Mouse (Mus musculus): ENCODE results near the gene Tlk2. TPM values are rescaled to one million over a fixed set of nuclear protein-coding genes. Genes with fewer than 3 reads are reported as not detected.
"Not testable (repeated sequence)": the region's sequence is repeated elsewhere in the genome, so short reads cannot be mapped to it uniquely, and the experiment has no call there.

Tlk2 gene
- 100 to 1,000 TPM in 24 of 26 experiments, 10 to 100 TPM in 2; 96.5 to 340 (median 136) TPM for total RNA-seq (2018; cell fraction: chromatin; rRNA removed)
- total RNA-seq (2018; cell fraction: cytosol; rRNA removed): 10 to 100 TPM; 28.6 to 65.0 (median 45.4) TPM
- 100 to 1,000 TPM in 3 of 26 experiments, 10 to 100 TPM in 23; 49.9 to 251 (median 81.0) TPM for total RNA-seq (2018; cell fraction: nucleus; rRNA removed)
- polyA plus RNA-seq (2018): 24.2 to 43.0 TPM (median 26.1 TPM) in 3 replicates

DNA sequence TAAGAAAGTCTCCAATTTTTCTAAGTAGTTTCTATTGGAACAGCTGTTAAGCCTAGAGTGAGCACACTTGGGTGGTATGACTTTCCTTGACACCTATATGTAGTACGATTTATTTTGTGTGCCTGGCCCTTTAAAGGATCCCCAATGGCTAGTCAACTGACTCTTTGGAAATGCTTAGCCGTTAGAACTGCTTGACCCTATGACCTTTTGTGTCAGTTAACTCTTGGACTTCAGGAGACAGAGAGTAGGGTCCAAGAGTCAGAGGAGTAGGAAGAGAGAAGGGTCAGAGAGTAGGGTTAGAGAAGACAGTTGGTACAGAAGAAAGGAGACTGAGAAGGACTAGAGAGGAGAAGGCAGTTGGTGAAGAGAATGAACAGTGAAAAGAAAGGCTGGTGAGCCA lies at the start of gene Tlk2:
TSS of gene Tlk2 (plus strand) at position 292 of the 400 bp plus-strand sequence.
- no peak within 1 kb of the TSS for H3K4me3 ChIP-seq (ENCODE audit: inconsistent target)
- H3K27ac ChIP-seq: no peak within 1 kb of the TSS
- no peaks in the 10 kb centered on the region for H3K36me3 ChIP-seq (ENCODE audit: inconsistent target)
- H3K79me2 ChIP-seq (ENCODE audit: inconsistent target): peaks cover 14% of the 10 kb centered on the region
- 60% methylated on average over 1 of the region's 2 CpGs for WGBS (ENCODE audit: missing documents)

GRCm38 (mm10) chr11:105135692-105136091 lies 42.9 kb upstream of the Tlk2 start:
- Histone ChIP-seq H3K79me2 (ENCODE audit: inconsistent target) (no peaks in the 10 kb centered on the region), H3K36me3 (ENCODE audit: inconsistent target) (peaks cover 64% of the 10 kb centered on the region), H3K4me3 (ENCODE audit: inconsistent target) (no peak overlapping the region), H3K27ac (no peak overlapping the region)
- WGBS (ENCODE audit: missing documents): 93% methylated on average over 7 of the region's 7 CpGs

DNA sequence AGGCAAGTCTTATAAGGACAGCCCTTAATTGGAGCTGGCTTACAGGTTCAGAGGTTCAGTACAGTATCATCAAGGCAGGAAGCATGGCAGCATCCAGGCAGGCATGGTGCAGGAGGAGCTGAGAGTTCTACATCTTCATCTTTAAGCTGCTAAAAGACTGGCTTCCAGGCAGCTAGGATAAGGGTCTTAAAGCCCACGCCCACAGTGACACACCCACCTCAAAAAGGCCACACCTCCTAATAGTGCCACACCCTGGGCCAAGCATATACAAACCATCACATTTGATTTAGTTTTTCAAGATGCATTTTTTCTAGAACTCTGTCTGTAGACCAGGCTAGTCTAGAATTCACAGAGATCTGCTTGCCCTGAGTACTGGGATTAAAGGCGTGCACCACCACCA lies 41.4 kb upstream of the Tlk2 start:
- H3K27ac ChIP-seq; H3K79me2 ChIP-seq (ENCODE audit: inconsistent target); H3K4me3 ChIP-seq (ENCODE audit: inconsistent target): not testable (repeated sequence)
- WGBS (ENCODE audit: missing documents): 100% methylated on average over 2 of the region's 2 CpGs
- H3K36me3 ChIP-seq (ENCODE audit: inconsistent target): peaks cover 57% of the 10 kb centered on the region

DNA sequence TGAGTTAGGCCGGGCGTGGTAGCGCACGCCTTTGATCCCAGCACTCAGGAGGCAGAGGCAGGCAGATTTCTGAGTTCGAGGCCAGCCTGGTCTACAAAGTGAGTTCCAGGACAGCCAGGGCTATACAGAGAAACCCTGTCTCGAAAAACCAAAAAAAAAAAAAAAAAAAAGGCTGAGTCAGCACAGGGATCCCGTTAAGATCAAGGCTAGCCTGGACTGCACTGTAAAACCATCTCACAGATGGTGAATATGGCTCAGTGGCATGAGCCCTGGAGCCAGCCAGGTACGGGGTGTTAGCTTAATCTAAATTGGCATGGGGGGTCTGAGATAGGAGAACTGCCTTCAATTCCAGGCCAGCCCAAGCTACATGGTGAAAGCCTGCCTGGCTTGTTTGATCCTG lies 38.1 kb upstream of the Tlk2 start:
- H3K27ac ChIP-seq; H3K79me2 ChIP-seq (ENCODE audit: inconsistent target); H3K4me3 ChIP-seq (ENCODE audit: inconsistent target): not testable (repeated sequence)
- peaks cover 27% of the 10 kb centered on the region for H3K36me3 ChIP-seq (ENCODE audit: inconsistent target)
- WGBS (ENCODE audit: missing documents): 80% methylated on average over 6 of the region's 8 CpGs

DNA sequence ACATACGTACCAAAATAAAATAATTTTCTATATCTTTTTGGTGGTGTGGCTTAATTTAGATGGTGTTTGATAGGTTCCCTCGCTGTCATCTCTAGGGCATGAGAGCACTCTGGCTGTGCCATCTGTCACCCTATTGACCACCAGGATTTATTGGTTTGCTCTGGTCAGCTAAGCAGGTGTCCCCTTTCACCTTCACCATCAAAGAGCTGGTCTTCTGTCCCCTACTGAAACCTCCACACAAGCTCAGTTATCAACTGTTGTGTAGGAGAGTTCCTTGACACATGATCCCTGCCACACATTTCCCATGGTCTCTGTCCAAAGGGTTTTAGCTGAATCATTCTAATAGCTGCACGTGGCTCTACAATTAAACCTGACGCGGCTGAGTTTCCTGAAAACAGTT lies 37.5 kb upstream of the Tlk2 start:
- H3K27ac ChIP-seq: no peak overlapping the region

DNA sequence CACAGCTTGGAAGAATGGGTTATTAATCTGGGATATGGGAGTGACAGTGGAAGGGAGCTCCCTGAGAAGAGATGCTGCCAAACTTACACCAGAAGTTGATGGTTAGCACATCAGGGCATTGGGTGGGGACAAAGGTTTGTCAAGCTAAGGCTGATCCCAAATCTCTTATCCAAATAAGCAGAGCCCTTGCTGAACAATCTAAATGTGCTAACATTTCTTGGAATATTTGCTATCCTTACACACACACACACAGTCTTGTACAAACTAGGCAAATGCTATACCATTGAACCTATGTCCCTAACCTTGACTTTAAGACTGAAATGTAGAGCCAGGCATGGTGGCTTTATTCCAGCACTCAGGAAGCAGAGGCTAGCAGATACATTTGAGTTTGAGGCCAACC lies 35.0 kb upstream of the Tlk2 start:
- Histone ChIP-seq H3K79me2 (ENCODE audit: inconsistent target) (no peaks in the 10 kb centered on the region), H3K27ac (no peak overlapping the region), H3K36me3 (ENCODE audit: inconsistent target) (peaks cover 13% of the 10 kb centered on the region; the same call in 1 of the 2 replicates), H3K4me3 (ENCODE audit: inconsistent target) (no peak overlapping the region)

More for the DNA sequence above, 37.5 kb upstream of the Tlk2 start:
- no peak overlapping the region for H3K4me3 ChIP-seq (ENCODE audit: inconsistent target)
- WGBS (ENCODE audit: missing documents): 82% methylated on average over 5 of the region's 5 CpGs
- H3K79me2 ChIP-seq (ENCODE audit: inconsistent target): no peaks in the 10 kb centered on the region
- H3K36me3 ChIP-seq (ENCODE audit: inconsistent target): peaks cover 21% of the 10 kb centered on the region; the same call in 1 of the 2 replicates

GRCm38 (mm10) chr11:105144084-105144483 lies 34.5 kb upstream of the Tlk2 start:
- Histone ChIP-seq H3K79me2 (ENCODE audit: inconsistent target) (no peaks in the 10 kb centered on the region), H3K4me3 (ENCODE audit: inconsistent target) (no peak overlapping the region), H3K27ac (no peak overlapping the region), H3K36me3 (ENCODE audit: inconsistent target) (peaks cover 13% of the 10 kb centered on the region; the same call in 1 of the 2 replicates)
- 93% methylated on average over 3 of the region's 3 CpGs for WGBS (ENCODE audit: missing documents)

DNA sequence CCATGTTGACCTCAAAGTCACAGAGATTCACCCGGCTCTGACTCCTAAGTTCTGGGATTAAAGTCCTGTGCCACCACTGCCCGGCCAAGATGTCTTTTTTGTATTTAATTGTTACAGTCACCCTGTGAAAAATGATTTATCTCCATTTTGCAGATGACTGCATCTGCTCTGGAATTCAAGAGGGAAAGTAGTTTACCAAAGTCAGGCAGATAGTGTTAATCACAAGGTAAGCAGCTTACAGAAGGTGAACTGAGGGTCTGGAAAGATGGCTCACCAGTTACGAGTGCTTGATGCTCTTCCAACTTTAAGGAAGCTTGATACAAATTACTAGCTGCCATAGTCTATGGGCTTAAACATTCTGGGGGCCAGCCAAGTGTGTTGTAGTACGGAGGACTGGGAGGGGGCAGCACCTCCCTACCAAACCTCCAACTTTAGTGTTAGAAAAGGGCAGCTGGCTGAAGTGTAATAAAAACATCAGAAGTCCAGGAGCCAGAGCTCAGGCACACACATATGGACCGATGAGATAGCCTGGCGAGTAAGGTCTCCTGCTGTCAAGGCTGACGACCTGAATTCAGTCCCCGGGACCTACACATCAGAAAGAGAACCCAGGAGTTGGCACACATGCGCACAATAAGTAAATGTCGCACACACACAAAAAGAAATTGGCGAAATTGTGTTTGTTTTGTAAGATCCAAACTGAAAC lies 33.9 kb upstream of the Tlk2 start:
- WGBS (ENCODE audit: missing documents): 93% methylated on average over 9 of the region's 11 CpGs
- H3K27ac ChIP-seq: no peak overlapping the region

GRCm38 (mm10) chr11:105145211-105145610 lies 33.4 kb upstream of the Tlk2 start:
- no peaks in the 10 kb centered on the region for H3K79me2 ChIP-seq (ENCODE audit: inconsistent target)
- WGBS (ENCODE audit: missing documents): 46% methylated on average over 10 of the region's 10 CpGs
- H3K36me3 ChIP-seq (ENCODE audit: inconsistent target): peaks cover 4% of the 10 kb centered on the region; the same call in 1 of the 2 replicates
- no peak overlapping the region for H3K4me3 ChIP-seq (ENCODE audit: inconsistent target)
- H3K27ac ChIP-seq: no peak overlapping the region

More for the DNA sequence above, 33.9 kb upstream of the Tlk2 start:
- no peaks in the 10 kb centered on the region for H3K79me2 ChIP-seq (ENCODE audit: inconsistent target)
- no peak overlapping the region for H3K4me3 ChIP-seq (ENCODE audit: inconsistent target)
- H3K36me3 ChIP-seq (ENCODE audit: inconsistent target): peaks cover 8% of the 10 kb centered on the region; the same call in 1 of the 2 replicates

GRCm38 (mm10) chr11:105146593-105146992 lies 32.0 kb upstream of the Tlk2 start, which contains the start of gene Gm10842:
Gene Gm10842 (plus strand): TSS chr11:105146893.
- no peaks in the 10 kb centered on the region for H3K36me3 ChIP-seq (ENCODE audit: inconsistent target)
- H3K4me3 ChIP-seq (ENCODE audit: inconsistent target): no peak within 1 kb of the TSS
- H3K27ac ChIP-seq: no peak within 1 kb of the TSS
- 96% methylated on average over 3 of the region's 3 CpGs for WGBS (ENCODE audit: missing documents)
- H3K79me2 ChIP-seq (ENCODE audit: inconsistent target): no peaks in the 10 kb centered on the region

DNA sequence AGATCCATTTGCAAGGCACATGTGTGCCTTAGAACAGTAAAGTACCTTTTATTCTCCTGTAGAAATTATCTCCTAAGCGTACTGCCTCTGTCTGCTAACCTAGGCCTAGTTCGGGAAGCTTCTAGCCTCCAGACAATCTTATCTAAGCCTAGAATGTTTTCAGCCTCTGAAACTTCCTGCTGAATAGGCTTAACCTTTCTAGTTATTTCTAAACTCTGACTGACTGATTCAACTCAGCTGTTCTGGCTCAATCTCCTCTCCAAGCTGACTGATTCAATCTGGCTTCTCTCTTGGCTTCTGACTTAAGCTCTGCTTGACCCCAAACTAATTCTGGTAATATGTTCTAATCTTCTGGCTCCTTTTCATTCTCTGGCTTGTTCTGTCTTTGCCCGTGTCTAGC lies 29.3 kb upstream of the Tlk2 start:
- 97% methylated on average over 3 of the region's 3 CpGs for WGBS (ENCODE audit: missing documents)

GRCm38 (mm10) chr11:105149766-105150165 lies 28.8 kb upstream of the Tlk2 start:
- WGBS (ENCODE audit: missing documents): no CpG with 5 or more reads among the region's 1 CpGs
- H3K79me2 ChIP-seq (ENCODE audit: inconsistent target): no peaks in the 10 kb centered on the region
- H3K27ac ChIP-seq: no peak overlapping the region
- H3K4me3 ChIP-seq (ENCODE audit: inconsistent target): no peak overlapping the region
- no peaks in the 10 kb centered on the region for H3K36me3 ChIP-seq (ENCODE audit: inconsistent target)

More for the DNA sequence above, 29.3 kb upstream of the Tlk2 start:
- Histone ChIP-seq H3K36me3 (ENCODE audit: inconsistent target) (no peaks in the 10 kb centered on the region), H3K27ac (no peak overlapping the region), H3K79me2 (ENCODE audit: inconsistent target) (no peaks in the 10 kb centered on the region), H3K4me3 (ENCODE audit: inconsistent target) (no peak overlapping the region)

GRCm38 (mm10) chr11:105150691-105151090 lies 27.9 kb upstream of the Tlk2 start:
- Histone ChIP-seq H3K36me3 (ENCODE audit: inconsistent target) (no peaks in the 10 kb centered on the region), H3K79me2 (ENCODE audit: inconsistent target) (no peaks in the 10 kb centered on the region), H3K27ac (no peak overlapping the region), H3K4me3 (ENCODE audit: inconsistent target) (no peak overlapping the region)
- WGBS (ENCODE audit: missing documents): 82% methylated on average over 4 of the region's 4 CpGs

DNA sequence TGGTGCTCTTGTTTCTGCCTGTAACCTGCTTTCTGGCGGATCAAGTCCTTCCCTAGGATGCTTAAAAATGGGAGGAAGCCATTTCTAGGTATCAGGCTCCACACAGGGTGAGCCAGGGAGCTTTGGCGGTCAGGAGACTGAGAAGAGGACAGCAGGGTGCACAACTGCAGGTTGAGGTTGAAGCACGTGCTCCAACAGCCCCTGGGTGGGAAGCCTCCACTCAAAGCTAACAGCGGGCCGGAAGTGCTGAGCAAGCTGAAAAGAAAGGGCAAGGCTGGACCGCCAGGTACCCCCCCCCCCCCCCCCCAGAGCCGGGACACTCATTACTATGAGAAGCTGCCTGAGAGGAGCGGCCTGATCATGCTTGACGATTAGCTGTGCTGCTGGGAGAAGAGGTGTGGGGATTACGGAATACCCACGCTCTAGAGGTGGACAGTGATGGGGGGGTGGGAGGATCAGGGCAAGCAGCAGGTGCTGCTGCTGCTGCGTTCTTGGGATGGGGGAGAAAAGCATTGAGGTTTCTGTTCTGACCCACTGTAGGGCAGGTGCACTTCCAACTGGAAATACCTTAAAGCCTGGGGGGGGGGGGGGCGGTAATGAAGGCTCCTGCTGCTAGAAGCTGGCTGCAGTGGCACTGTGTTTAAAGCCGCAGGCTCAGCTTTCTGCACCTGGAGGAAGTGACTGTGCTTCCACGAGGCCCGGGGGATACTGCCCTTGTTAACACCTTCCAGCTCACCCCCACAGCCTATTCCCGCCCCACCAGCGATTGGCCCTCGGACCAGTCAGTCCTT lies 27.2 kb upstream of the Tlk2 start:
- no peaks in the 10 kb centered on the region for H3K79me2 ChIP-seq (ENCODE audit: inconsistent target)
- H3K4me3 ChIP-seq (ENCODE audit: inconsistent target): no peak overlapping the region
- WGBS (ENCODE audit: missing documents): 12% methylated on average over 18 of the region's 19 CpGs
- H3K36me3 ChIP-seq (ENCODE audit: inconsistent target): no peaks in the 10 kb centered on the region
- no peak overlapping the region for H3K27ac ChIP-seq

- whole genome bisulfite sequencing (ENCODE audit: missing documents): no CpG with 5 or more reads among the region's 4 CpGs
- Histone ChIP-seq H3K79me2 (ENCODE audit: inconsistent target) (no peaks in the 10 kb centered on the region), H3K27ac (no peak overlapping the region), H3K4me3 (ENCODE audit: inconsistent target) (no peak overlapping the region), H3K36me3 (ENCODE audit: inconsistent target) (no peaks in the 10 kb centered on the region)
These were observed 26.6 kb upstream of the Tlk2 start for GRCm38 (mm10) chr11:105152017-105152300.
